8 mouse cellular contexts compared by ENCODE assay signal in genomic region chr2:173453569-173454405, GRCm38 (mm10).
DNase-seq lines count a peak whose midpoint lies in the region; ATAC-seq and TF ChIP-seq lines count a peak whose summit lies in the region.

No protein-coding gene starts in this region.

- no peak for ATAC-seq in hindbrain, embryonic 16.5 days
- ATAC-seq in common myeloid progenitor, adult 5-6 weeks (replicated peaks; ENCODE audit: low read depth, poor library complexity, severe bottlenecking): peak; percentile 45
- ATAC-seq in inflammation-experienced regulatory T-cells, adult 6 months: peak; percentile 10
- ATAC-seq in liver, postnatal 0 days: no peak
- no peak for ATAC-seq in erythroblast, adult 5-6 weeks (replicated peaks; ENCODE audit: low FRiP score, poor library complexity, severe bottlenecking)

- no peak overlapping the region for H3K27ac ChIP-seq in hindbrain, embryonic 10.5 days
- no peak overlapping the region for H3K27ac ChIP-seq in hindbrain, embryonic 16.5 days (ENCODE audit: low read depth, low read length)
- no peak overlapping the region for H3K27ac ChIP-seq in CH12.LX (ENCODE audit: insufficient read depth, low read depth)
- H3K27ac ChIP-seq in liver, postnatal 0 days (ENCODE audit: low read depth): no peak overlapping the region
- H3K27ac ChIP-seq in small intestine, adult 2 months (ENCODE audit: insufficient read depth, low read depth, low read length): no peak overlapping the region

- TF ChIP-seq CTCF in CH12.LX (conservative IDR thresholded peaks at IDR 0.05 in 1 of 2, IDR thresholded peaks at IDR 0.05 in 1 of 2; ENCODE audit: low read depth in 2 of 2, low read length in 2 of 2): peak; percentile 72 to 79
- peak; percentile 72 for TF ChIP-seq CTCF in liver, postnatal 0 days (IDR thresholded peaks at IDR 0.05; ENCODE audit: low read depth)
- TF ChIP-seq CTCF in small intestine, adult 2 months (IDR thresholded peaks at IDR 0.05; ENCODE audit: extremely low read depth, insufficient read length, insufficient replicate concordance, low read depth, low read length): peak; percentile 75; the same call in 1 of the 2 replicates

- TF ChIP-seq EP300 in CH12.LX (IDR thresholded peaks at IDR 0.05; ENCODE audit: low read length): no peak
- no peak for TF ChIP-seq EP300 in liver, postnatal 0 days (IDR thresholded peaks at IDR 0.05; ENCODE audit: low read depth)

- in situ Hi-C loops in CH12.LX (cut with MboI; ENCODE audit: low pct_ligation_motif_present, low pct_unique_long_range_greater_than_20kb, low sequenced_read_pairs): loop anchor here (5.0 to 10.0 kb wide), 3 partner anchors 71 to 221 kb away; partner anchors contain the start of genes 1700021F07Rik and Pmepa1

- 0 out of 2 replicates have a peak, but pooled peaks cover 3% of the 10 kb centered on the region for H3K4me1 ChIP-seq in hindbrain, embryonic 10.5 days (replicated peaks)
- H3K4me1 ChIP-seq in hindbrain, embryonic 16.5 days (ENCODE audit: control insufficient read depth, insufficient read depth, low read depth, low read length): no peaks in the 10 kb centered on the region
- peaks cover 5 to 24% of the 10 kb centered on the region in 2 experiments for H3K4me1 ChIP-seq in CH12.LX (ENCODE audit: control insufficient read depth in 1 of 2, insufficient read depth in 2 of 2)
- H3K4me1 ChIP-seq in liver, postnatal 0 days (ENCODE audit: insufficient read depth): no peaks in the 10 kb centered on the region
- 0 out of 2 replicates have a peak, but pooled peaks cover 3% of the 10 kb centered on the region for H3K4me1 ChIP-seq in small intestine, adult 2 months (ENCODE audit: control insufficient read depth, insufficient read depth, insufficient read length, low read length)

- H3K9ac ChIP-seq in hindbrain, embryonic 16.5 days (ENCODE audit: low read depth, low read length): no peak overlapping the region
- no peak overlapping the region for H3K9ac ChIP-seq in CH12.LX (ENCODE audit: insufficient read depth, low read depth)
- no peak overlapping the region for H3K9ac ChIP-seq in liver, postnatal 0 days (replicated peaks)

- H3K36me3 ChIP-seq in hindbrain, embryonic 10.5 days: no peaks in the 10 kb centered on the region
- no peaks in the 10 kb centered on the region for H3K36me3 ChIP-seq in hindbrain, embryonic 16.5 days (ENCODE audit: control insufficient read depth, insufficient read depth, low read length)
- no peaks in the 10 kb centered on the region for H3K36me3 ChIP-seq in CH12.LX (replicated peaks in 1 of 2; ENCODE audit: control insufficient read depth in 1 of 2, insufficient read depth in 1 of 2, low read length in 1 of 2)
- no peaks in the 10 kb centered on the region for H3K36me3 ChIP-seq in liver, postnatal 0 days (replicated peaks; ENCODE audit: insufficient read depth, low read length)
- no peaks in the 10 kb centered on the region for H3K36me3 ChIP-seq in small intestine, adult 2 months (ENCODE audit: control insufficient read depth, insufficient read depth, low read length)

- no peaks in the 10 kb centered on the region for H3K27me3 ChIP-seq in hindbrain, embryonic 10.5 days (ENCODE audit: insufficient read depth, poor library complexity, severe bottlenecking)
- no peaks in the 10 kb centered on the region for H3K27me3 ChIP-seq in hindbrain, embryonic 16.5 days (replicated peaks; ENCODE audit: control insufficient read depth, insufficient read depth, low read length)
- H3K27me3 ChIP-seq in CH12.LX (replicated peaks): peaks cover 4% of the 10 kb centered on the region
- no peaks in the 10 kb centered on the region for H3K27me3 ChIP-seq in liver, postnatal 0 days (ENCODE audit: insufficient read depth, low read length)
- no peaks in the 10 kb centered on the region for H3K27me3 ChIP-seq in small intestine, adult 2 months (ENCODE audit: control insufficient read depth, insufficient read depth, low read length)

- dilution Hi-C loops in CH12.LX (cut with MboI; ENCODE audit: extremely low pct_ligation_motif_present, extremely low pct_unique_long_range_greater_than_20kb, low sequenced_read_pairs): no loop called here

- DNase-seq in hindbrain, embryonic 10.5 days (ENCODE audit: low spot score): peak; percentile 38
- DNase-seq in CH12.LX (ENCODE audit: extremely low read depth): peak; percentile 39
- DNase-seq in liver, postnatal 0 days: peak; percentile 38

- H3K79me2 ChIP-seq in CH12.LX (replicated peaks; ENCODE audit: control insufficient read depth, extremely low read depth, insufficient read depth, poor library complexity, severe bottlenecking): no peaks in the 10 kb centered on the region

- TF ChIP-seq RAD21 in CH12.LX (IDR thresholded peaks at IDR 0.05; ENCODE audit: low read depth, low read length): peak; percentile 75

- H3K4me3 ChIP-seq in hindbrain, embryonic 10.5 days: no peak overlapping the region
- H3K4me3 ChIP-seq in hindbrain, embryonic 16.5 days (ENCODE audit: low read length): no peak overlapping the region
- H3K4me3 ChIP-seq in CH12.LX (replicated peaks in 1 of 3; ENCODE audit: low read depth in 2 of 3, low read length in 2 of 3, poor library complexity in 1 of 3): no peak overlapping the region
- H3K4me3 ChIP-seq in liver, postnatal 0 days (ENCODE audit: low read depth, low read length): no peak overlapping the region
- H3K4me3 ChIP-seq in small intestine, adult 2 months (ENCODE audit: low read depth, low read length): no peak overlapping the region

- WGBS in hindbrain, embryonic 10.5 days: 66% methylated on average over 14 of the region's 14 CpGs
- WGBS in hindbrain, embryonic 16.5 days: 66% methylated on average over 14 of the region's 14 CpGs
- 70% methylated on average over 14 of the region's 14 CpGs for WGBS in liver, postnatal 0 days (ENCODE audit: insufficient replicate concordance)
- WGBS in small intestine, adult 2 months: 75% methylated on average over 14 of the region's 14 CpGs

- peaks cover 14% of the 10 kb centered on the region; the same call in 1 of the 2 replicates for H3K9me3 ChIP-seq in hindbrain, embryonic 10.5 days
- no peaks in the 10 kb centered on the region for H3K9me3 ChIP-seq in hindbrain, embryonic 16.5 days (ENCODE audit: control insufficient read depth, low read length)
- peaks cover 23% of the 10 kb centered on the region for H3K9me3 ChIP-seq in CH12.LX (replicated peaks; ENCODE audit: low read length)
- H3K9me3 ChIP-seq in liver, postnatal 0 days (ENCODE audit: low read length): peaks cover 3% of the 10 kb centered on the region

- H3K4me2 ChIP-seq in hindbrain, embryonic 16.5 days (ENCODE audit: low read length): no peak overlapping the region
- H3K4me2 ChIP-seq in CH12.LX (ENCODE audit: insufficient read depth, low read depth, poor library complexity, severe bottlenecking): no peak overlapping the region
- no peak overlapping the region for H3K4me2 ChIP-seq in liver, postnatal 0 days (ENCODE audit: low read depth, low read length)

- no peak for TF ChIP-seq POLR2A in CH12.LX (IDR thresholded peaks at IDR 0.05; ENCODE audit: low read depth, low read length)
- no peak for TF ChIP-seq POLR2A in small intestine, adult 2 months (IDR thresholded peaks at IDR 0.05; ENCODE audit: low read depth, low read length)

TF ChIP-seq in CH12.LX, 34 proteins besides CTCF, POLR2A, EP300 and RAD21:
- no peak for TF ChIP-seq MEF2A (IDR thresholded peaks at IDR 0.05; ENCODE audit: borderline replicate concordance, low read depth, low read length)
- peak; percentile 87 for TF ChIP-seq SMC3 (IDR thresholded peaks at IDR 0.05; ENCODE audit: low read depth, low read length)
- no peak for TF ChIP-seq PAX5 (IDR thresholded peaks at IDR 0.05; ENCODE audit: low read length)
- no peak for TF ChIP-seq MAX (IDR thresholded peaks at IDR 0.05; ENCODE audit: low read length)
- no peak for TF ChIP-seq JUN (IDR thresholded peaks at IDR 0.05; ENCODE audit: insufficient read depth, low read depth, low read length)
- TF ChIP-seq ZC3H11A (IDR thresholded peaks at IDR 0.05; ENCODE audit: low read depth, low read length): peak; percentile 48; the same call in 1 of the 2 replicates
- no peak for TF ChIP-seq IRF4 (IDR thresholded peaks at IDR 0.05; ENCODE audit: low read depth, low read length)
- TF ChIP-seq NRF1 (IDR thresholded peaks at IDR 0.05; ENCODE audit: low read depth, low read length): no peak
- no peak for TF ChIP-seq MAZ (IDR thresholded peaks at IDR 0.05; ENCODE audit: low read depth, low read length)
- TF ChIP-seq POLR2AphosphoS2 (IDR thresholded peaks at IDR 0.05; ENCODE audit: low read depth, low read length): no peak
- TF ChIP-seq ELF1 (IDR thresholded peaks at IDR 0.05; ENCODE audit: low read depth, low read length): no peak
- TF ChIP-seq UBTF (IDR thresholded peaks at IDR 0.05; ENCODE audit: low read depth, low read length): no peak
- TF ChIP-seq SIN3A (IDR thresholded peaks at IDR 0.05; ENCODE audit: low read length): no peak
- TF ChIP-seq JUND (conservative IDR thresholded peaks at IDR 0.05; ENCODE audit: low read depth, low read length): no peak
- no peak for TF ChIP-seq KAT2A (IDR thresholded peaks at IDR 0.05; ENCODE audit: insufficient replicate concordance, low read length)

Comparison
In these comparisons a context has a peak if more than half of its experiments do, and no peak if none do; other contexts are left out.
1. ATAC-seq: peak in common myeloid progenitor, adult 5-6 weeks (single experiment) and inflammation-experienced regulatory T-cells, adult 6 months (single experiment); none in hindbrain, embryonic 16.5 days (single experiment), liver, postnatal 0 days (single experiment) and erythroblast, adult 5-6 weeks (single experiment).
2. Peak in every context shown above with its lines, with median percentiles within 50 percentile points of each other: DNase-seq and CTCF ChIP-seq.